Mouse (Mus musculus) megakaryocyte, embryonic 14.5 days (primary cell): ENCODE data around the gene Egr4.

Experiments
- FLI1 ChIP-seq: IDR thresholded peaks from 2 replicates; pipeline ENCODE4 v1.6.1; 2012; ENCODE audit warnings: low read length, inconsistent platforms, mixed read lengths
- GATA1 ChIP-seq: IDR thresholded peaks from 3 replicates; pipeline ENCODE4 v1.6.1; 2012; ENCODE audit warnings: mixed read lengths, low read length, inconsistent platforms, borderline replicate concordance

- TF ChIP-seq GATA1 (no peak), FLI1 (no peak)
Observed at GRCm38 (mm10) chr6:85479979-85480378, 33.4 kb downstream of the Egr4 start.
